Mouse (Mus musculus) neural tube, embryonic 15.5 days (tissue): ENCODE results near the gene Runx2. TPM values are rescaled to one million over a fixed set of nuclear protein-coding genes. Genes with fewer than 3 reads are reported as not detected.

Source experiments
- ATAC-seq: fragments of 200-750 bp; cut with Nextera tagmentation; 2 replicates; pipeline ENCODE4 v1.8.0; 2017; ENCODE audit warnings: mild to moderate bottlenecking, moderate TSS enrichment, moderate library complexity; ENCODE audit not compliant: low FRiP score
- H3K27ac ChIP-seq: fragments of 300-500 bp; sonication (generic); replicated peaks from 2 replicates; pipeline ENCODE4 v1.5.1; 2015; ENCODE audit warnings: mild to moderate bottlenecking, inconsistent platforms
- H3K27me3 ChIP-seq: fragments of 300-500 bp; sonication (generic); replicated peaks from 2 replicates; pipeline ENCODE4 v1.6.1; 2015; ENCODE audit warnings: inconsistent platforms
- H3K36me3 ChIP-seq: fragments of 300-500 bp; sonication (generic); 2 replicates; pipeline ENCODE4 v1.6.1; 2015; ENCODE audit warnings: inconsistent platforms
- H3K4me1 ChIP-seq: fragments of 300-500 bp; sonication (generic); 2 replicates; pipeline ENCODE4 v1.6.1; 2015; ENCODE audit warnings: inconsistent platforms
- H3K4me2 ChIP-seq: fragments of 300-500 bp; sonication (generic); 2 replicates; pipeline ENCODE4 v1.6.1; 2015; ENCODE audit warnings: inconsistent platforms, mild to moderate bottlenecking, moderate library complexity
- H3K4me3 ChIP-seq: fragments of 300-500 bp; sonication (generic); replicated peaks from 2 replicates; pipeline ENCODE4 v1.5.1; 2015; ENCODE audit warnings: mild to moderate bottlenecking, inconsistent platforms
- H3K9ac ChIP-seq: fragments of 300-500 bp; sonication (generic); replicated peaks from 2 replicates; pipeline ENCODE4 v1.6.1; 2015; ENCODE audit warnings: mild to moderate bottlenecking, inconsistent platforms
- H3K9me3 ChIP-seq: fragments of 300-500 bp; sonication (generic); replicated peaks from 2 replicates; pipeline ENCODE4 v1.6.1; 2016; ENCODE audit warnings: inconsistent platforms
- WGBS: fragments of 180-500 bp; shearing (Covaris S2); methylation state at CpG from one replicate; pipeline ENCODE4 v1.1.7; 2015; ENCODE audit warnings: mixed read lengths; 5-methylcytosine and 5-hydroxymethylcytosine counted together
- polyA plus RNA-seq: library from polyadenylated mRNA; unstranded; fragments of >200 nt; fragmentation: Nextera tagmentation; extraction: Ambion mirVana; gene quantifications from 2 replicates; pipeline ENCODE4 v1.2.1, GENCODE M21; 2015

Runx2 gene
- polyA plus RNA-seq, 1 experiment from 2014 or later = 0.68 TPM

- Histone ChIP-seq H3K27ac (no peak overlapping the region), H3K4me3 (no peak overlapping the region), H3K4me2 (no peak overlapping the region), H3K9me3 (no peaks in the 10 kb centered on the region), H3K36me3 (no peaks in the 10 kb centered on the region), H3K27me3 (no peaks in the 10 kb centered on the region), H3K4me1 (no peaks in the 10 kb centered on the region), H3K9ac (no peak overlapping the region)
- no peak for ATAC-seq
- WGBS = 57% methylated on average over 7 of the region's 7 CpGs
Measured at GRCm38 (mm10) chr17:44508198-44508715, 306.3 kb downstream of the Runx2 start.

- Histone ChIP-seq H3K27ac (no peak overlapping the region), H3K27me3 (no peaks in the 10 kb centered on the region), H3K9ac (no peak overlapping the region), H3K4me1 (no peaks in the 10 kb centered on the region), H3K36me3 (no peaks in the 10 kb centered on the region), H3K4me2 (no peak overlapping the region), H3K4me3 (no peak overlapping the region), H3K9me3 (no peaks in the 10 kb centered on the region)
- no peak for ATAC-seq
- 84% methylated on average over 3 of the region's 3 CpGs for WGBS
Measured at GRCm38 (mm10) chr17:44507741-44508140, 306.9 kb downstream of the Runx2 start.

- Histone ChIP-seq H3K27me3 (no peaks in the 10 kb centered on the region), H3K4me2 (no peak overlapping the region), H3K4me3 (no peak overlapping the region), H3K36me3 (no peaks in the 10 kb centered on the region), H3K9me3 (no peaks in the 10 kb centered on the region), H3K4me1 (no peaks in the 10 kb centered on the region), H3K9ac (no peak overlapping the region), H3K27ac (no peak overlapping the region)
- WGBS = 67% methylated on average over 3 of the region's 3 CpGs
- ATAC-seq = no peak
Measured at GRCm38 (mm10) chr17:44506524-44506923, 308.1 kb downstream of the Runx2 start.

GRCm38 (mm10) chr17:44504794-44505317 lies 309.7 kb downstream of the Runx2 start:
- Histone ChIP-seq H3K9ac (no peak overlapping the region), H3K4me2 (no peak overlapping the region), H3K36me3 (no peaks in the 10 kb centered on the region), H3K27me3 (no peaks in the 10 kb centered on the region), H3K4me1 (no peaks in the 10 kb centered on the region), H3K27ac (no peak overlapping the region), H3K4me3 (no peak overlapping the region), H3K9me3 (no peaks in the 10 kb centered on the region)
- ATAC-seq = no peak
- 93% methylated on average over 10 of the region's 10 CpGs for WGBS

GRCm38 (mm10) chr17:44502176-44502575 lies 312.4 kb downstream of the Runx2 start:
- H3K9me3 ChIP-seq = no peaks in the 10 kb centered on the region
- H3K4me1 ChIP-seq = no peaks in the 10 kb centered on the region
- no peak overlapping the region for H3K9ac ChIP-seq
- H3K4me3 ChIP-seq = no peak overlapping the region
- ATAC-seq = no peak
- no peak overlapping the region for H3K4me2 ChIP-seq
- WGBS = 92% methylated on average over 5 of the region's 5 CpGs
- no peaks in the 10 kb centered on the region for H3K27me3 ChIP-seq
- H3K36me3 ChIP-seq = no peaks in the 10 kb centered on the region
- H3K27ac ChIP-seq = no peak overlapping the region

GRCm38 (mm10) chr17:44500306-44500899 lies 314.2 kb downstream of the Runx2 start:
- Histone ChIP-seq H3K9me3 (no peaks in the 10 kb centered on the region), H3K27ac (no peak overlapping the region), H3K27me3 (no peaks in the 10 kb centered on the region), H3K9ac (no peak overlapping the region), H3K4me3 (no peak overlapping the region), H3K36me3 (no peaks in the 10 kb centered on the region), H3K4me1 (no peaks in the 10 kb centered on the region), H3K4me2 (no peak overlapping the region)
- 76% methylated on average over 11 of the region's 11 CpGs for WGBS
- no peak for ATAC-seq

DNA sequence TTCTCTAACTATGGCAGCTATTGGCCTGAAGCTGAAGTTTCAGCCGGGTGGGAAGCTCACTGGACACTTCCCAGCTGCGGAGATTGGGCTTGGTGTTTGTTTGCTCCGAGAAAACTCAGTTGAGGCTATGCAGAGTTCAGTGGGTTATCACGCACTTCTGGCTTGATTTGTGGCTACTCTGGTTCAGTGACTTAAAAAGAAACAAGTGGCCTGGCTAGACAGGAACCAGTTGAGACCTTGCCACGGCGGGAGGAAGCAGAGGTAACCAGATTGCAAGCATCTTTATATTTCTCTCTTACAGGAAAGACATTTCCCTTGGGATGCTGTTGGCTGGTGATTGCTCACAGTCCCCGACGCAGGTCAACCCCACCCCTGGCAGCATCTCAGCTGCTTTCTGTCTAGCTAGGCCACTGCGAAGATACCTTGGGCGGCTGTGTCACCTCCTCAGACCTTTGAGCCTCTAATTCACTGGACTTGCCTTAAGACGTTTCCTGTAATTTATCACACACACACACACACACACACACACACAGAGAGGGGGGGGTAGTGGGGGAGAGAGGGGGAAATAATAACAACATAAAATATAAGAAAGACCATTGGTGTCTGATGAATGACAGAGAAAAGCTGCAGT lies 324.3 kb downstream of the Runx2 start:
- H3K36me3 ChIP-seq = no peaks in the 10 kb centered on the region
- H3K9me3 ChIP-seq = no peaks in the 10 kb centered on the region
- 69% methylated on average over 11 of the region's 11 CpGs for WGBS
- no peak overlapping the region for H3K4me3 ChIP-seq
- no peak overlapping the region for H3K9ac ChIP-seq
- H3K4me2 ChIP-seq = no peak overlapping the region
- no peaks in the 10 kb centered on the region for H3K27me3 ChIP-seq
- ATAC-seq = no peak
- no peak overlapping the region for H3K27ac ChIP-seq
- peaks cover 4% of the 10 kb centered on the region; the same call in 1 of the 2 replicates for H3K4me1 ChIP-seq

DNA sequence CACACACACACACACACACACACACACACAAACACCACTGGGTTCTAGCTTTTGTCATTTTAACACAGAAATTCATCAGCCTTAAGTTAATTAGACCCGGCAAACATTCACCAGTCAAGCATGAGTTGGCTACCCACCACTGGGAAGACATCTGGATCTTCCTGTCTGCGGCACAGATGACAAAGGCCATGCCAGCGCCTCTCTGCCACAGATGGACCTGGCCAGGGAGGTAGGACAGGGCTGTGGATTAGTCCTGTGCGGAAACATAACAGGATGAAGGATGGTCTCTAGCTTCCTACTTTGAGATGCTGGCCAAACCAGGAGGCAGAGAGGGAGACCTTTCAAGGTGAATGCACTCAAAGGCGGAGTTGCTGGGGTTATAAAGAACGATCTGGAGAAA lies 325.3 kb downstream of the Runx2 start:
- peaks cover 4% of the 10 kb centered on the region; the same call in 1 of the 2 replicates for H3K4me1 ChIP-seq
- H3K27ac ChIP-seq = no peak overlapping the region
- no peaks in the 10 kb centered on the region for H3K9me3 ChIP-seq
- no peaks in the 10 kb centered on the region for H3K36me3 ChIP-seq
- no peak overlapping the region for H3K4me2 ChIP-seq
- no peak overlapping the region for H3K4me3 ChIP-seq
- H3K27me3 ChIP-seq = no peaks in the 10 kb centered on the region
- 78% methylated on average over 6 of the region's 6 CpGs for WGBS
- ATAC-seq = no peak
- H3K9ac ChIP-seq = no peak overlapping the region

- no peak for ATAC-seq
- 83% methylated on average over 10 of the region's 10 CpGs for WGBS
- Histone ChIP-seq H3K9me3 (no peaks in the 10 kb centered on the region), H3K4me3 (no peak overlapping the region), H3K9ac (no peak overlapping the region), H3K27me3 (no peaks in the 10 kb centered on the region), H3K27ac (no peak overlapping the region), H3K4me1 (peaks cover 4% of the 10 kb centered on the region; the same call in 1 of the 2 replicates), H3K4me2 (no peak overlapping the region), H3K36me3 (no peaks in the 10 kb centered on the region)
Measured at GRCm38 (mm10) chr17:44487514-44488244, 326.9 kb downstream of the Runx2 start.

DNA sequence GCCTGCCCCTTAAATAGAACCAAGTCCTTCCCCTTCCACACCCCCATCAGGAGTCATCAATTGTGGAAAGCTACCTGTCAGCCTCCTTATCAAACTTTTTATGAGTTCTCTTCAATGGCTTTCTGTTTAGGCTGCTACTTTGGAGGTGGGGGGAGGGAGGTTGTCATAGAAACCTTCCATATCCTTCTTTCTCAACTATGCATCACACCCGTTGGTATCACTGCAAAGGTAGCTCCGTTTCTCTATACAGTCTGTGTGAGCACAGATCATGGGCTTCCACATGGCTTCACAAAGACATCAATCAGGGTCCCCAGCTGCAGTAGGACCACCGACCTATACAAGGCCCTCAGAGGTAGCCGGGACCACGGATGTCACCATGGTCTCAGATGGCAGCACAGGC lies 329.3 kb downstream of the Runx2 start:
- Histone ChIP-seq H3K27me3 (no peaks in the 10 kb centered on the region), H3K4me3 (no peak overlapping the region), H3K27ac (no peak overlapping the region), H3K9me3 (no peaks in the 10 kb centered on the region), H3K4me1 (peaks cover 4% of the 10 kb centered on the region; the same call in 1 of the 2 replicates), H3K4me2 (no peak overlapping the region), H3K36me3 (no peaks in the 10 kb centered on the region), H3K9ac (no peak overlapping the region)
- WGBS = 84% methylated on average over 5 of the region's 5 CpGs
- no peak for ATAC-seq

DNA sequence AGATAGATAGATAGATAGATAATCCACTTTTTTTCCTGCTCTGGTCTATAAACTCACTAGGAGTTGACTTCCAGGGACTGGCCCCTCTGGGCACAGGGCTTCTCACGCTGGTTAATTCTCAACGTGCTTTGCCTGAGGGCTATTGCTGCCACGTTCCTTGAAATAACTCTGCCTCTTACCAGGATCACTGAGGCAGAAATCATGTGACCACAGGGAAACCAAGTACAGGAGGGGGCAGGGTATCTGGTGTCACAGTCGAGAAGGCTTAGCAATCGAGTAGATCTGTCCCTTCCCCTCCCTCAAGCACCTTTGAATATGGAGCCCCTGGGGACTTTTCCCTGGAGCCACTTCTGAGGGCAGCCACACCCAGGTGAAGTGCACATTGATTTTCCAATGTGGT lies 334.7 kb downstream of the Runx2 start:
- H3K9ac ChIP-seq = no peak overlapping the region
- ATAC-seq = no peak
- H3K36me3 ChIP-seq = no peaks in the 10 kb centered on the region
- H3K4me1 ChIP-seq = no peaks in the 10 kb centered on the region
- 45% methylated on average over 5 of the region's 5 CpGs for WGBS
- no peaks in the 10 kb centered on the region for H3K9me3 ChIP-seq
- no peak overlapping the region for H3K4me2 ChIP-seq
- H3K4me3 ChIP-seq = no peak overlapping the region
- no peaks in the 10 kb centered on the region for H3K27me3 ChIP-seq
- no peak overlapping the region for H3K27ac ChIP-seq

DNA sequence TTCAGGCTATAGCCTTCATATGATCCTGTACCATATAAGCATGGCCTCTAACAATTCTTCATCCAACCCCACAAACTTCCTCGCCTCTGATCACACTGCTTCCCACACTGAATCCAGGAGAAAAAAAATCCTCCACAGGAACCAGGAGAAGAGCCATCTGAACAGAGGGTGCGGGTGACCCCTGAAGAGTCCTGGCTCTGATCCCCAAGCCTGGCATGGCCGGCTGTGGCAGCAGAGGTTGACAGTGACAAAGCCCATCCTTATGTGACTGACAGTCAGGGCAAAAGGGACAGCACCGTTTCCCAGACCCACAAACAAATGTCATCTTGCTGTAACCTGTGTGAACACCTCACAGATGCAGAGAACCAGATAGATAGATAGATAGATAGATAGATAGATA lies 335.1 kb downstream of the Runx2 start:
- no peaks in the 10 kb centered on the region for H3K4me1 ChIP-seq
- H3K4me3 ChIP-seq = no peak overlapping the region
- ATAC-seq = no peak
- H3K4me2 ChIP-seq = no peak overlapping the region
- no peaks in the 10 kb centered on the region for H3K9me3 ChIP-seq
- H3K27me3 ChIP-seq = no peaks in the 10 kb centered on the region
- H3K36me3 ChIP-seq = no peaks in the 10 kb centered on the region
- no peak overlapping the region for H3K27ac ChIP-seq
- no peak overlapping the region for H3K9ac ChIP-seq
- WGBS = 80% methylated on average over 4 of the region's 4 CpGs
